Mouse (Mus musculus): ENCODE measurements around the gene Ppp1ca. TPM values are rescaled to one million over a fixed set of nuclear protein-coding genes. Genes with fewer than 3 reads are reported as not detected.

Ppp1ca gene
- total RNA-seq, 2 experiments from 2014 or later = 266 to 269 TPM

- no peak for DNase-seq
- intact Hi-C loops (cut with DNase I; ENCODE audit: low total_unique reads) = no loop called here
These were observed 34.9 kb downstream of the Ppp1ca start for GRCm38 (mm10) chr19:4226779-4227178.

DNA sequence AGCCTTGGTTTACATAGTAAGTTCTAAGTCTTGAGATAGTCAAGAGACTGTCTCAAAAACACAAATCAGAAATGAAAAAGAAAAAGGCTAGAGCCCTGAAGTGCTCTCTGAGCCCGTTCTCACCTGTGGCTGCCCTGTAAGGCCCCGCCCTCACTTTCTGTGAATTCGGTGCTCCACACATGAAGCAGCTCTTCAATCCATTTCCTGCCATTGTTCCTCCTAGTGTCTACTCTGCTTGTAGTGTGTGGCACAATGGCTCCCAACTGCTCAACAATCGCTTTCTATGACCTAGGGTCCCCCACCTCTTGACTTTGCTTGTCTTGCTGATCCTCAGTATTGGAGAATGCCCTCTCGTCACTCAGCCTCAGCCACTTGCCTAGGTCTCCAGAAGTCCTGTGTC is 35.6 kb downstream of the Ppp1ca start:
- intact Hi-C loops (cut with DNase I; ENCODE audit: low total_unique reads) = no loop called here
- DNase-seq = no peak

DNA sequence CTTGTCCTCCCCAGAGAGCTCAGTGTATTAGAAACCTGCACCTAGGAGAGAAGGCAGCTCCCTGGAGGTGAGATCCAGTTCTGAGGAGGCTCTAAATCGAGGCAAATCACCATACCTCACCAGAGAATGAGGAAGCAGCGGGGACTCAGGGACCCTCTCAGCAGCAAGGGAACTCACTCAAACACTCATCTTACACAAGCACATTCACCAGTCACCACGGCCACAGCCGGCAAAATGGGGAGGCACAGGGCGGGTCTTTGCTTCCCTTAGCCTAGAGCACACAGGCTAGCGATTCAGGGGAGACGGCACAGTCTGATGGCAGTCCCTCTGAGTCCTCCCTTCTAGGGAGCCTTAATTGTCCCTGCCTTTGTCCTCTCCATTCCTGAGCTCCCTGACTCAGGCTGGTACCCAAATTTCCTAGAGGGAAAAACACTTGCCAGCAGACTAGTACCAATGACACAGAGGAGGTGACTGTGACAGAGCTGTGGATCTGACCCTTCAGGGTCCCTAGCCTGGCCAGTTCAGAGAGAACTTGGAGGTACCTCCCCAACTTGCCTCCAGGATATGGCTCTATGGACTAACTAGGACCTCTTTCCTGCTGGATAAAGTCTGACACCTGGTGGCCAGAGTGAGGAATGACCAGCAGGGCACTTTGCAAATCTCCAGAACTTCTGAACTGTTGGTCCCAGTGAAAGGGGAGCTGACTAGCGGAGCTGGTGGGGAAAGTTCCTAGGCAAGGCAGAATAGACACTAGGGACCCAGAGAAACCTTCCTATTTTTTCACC is 36.2 kb downstream of the Ppp1ca start:
- intact Hi-C loops (cut with DNase I; ENCODE audit: low total_unique reads) = no loop called here
- DNase-seq = peak; percentile 67

DNA sequence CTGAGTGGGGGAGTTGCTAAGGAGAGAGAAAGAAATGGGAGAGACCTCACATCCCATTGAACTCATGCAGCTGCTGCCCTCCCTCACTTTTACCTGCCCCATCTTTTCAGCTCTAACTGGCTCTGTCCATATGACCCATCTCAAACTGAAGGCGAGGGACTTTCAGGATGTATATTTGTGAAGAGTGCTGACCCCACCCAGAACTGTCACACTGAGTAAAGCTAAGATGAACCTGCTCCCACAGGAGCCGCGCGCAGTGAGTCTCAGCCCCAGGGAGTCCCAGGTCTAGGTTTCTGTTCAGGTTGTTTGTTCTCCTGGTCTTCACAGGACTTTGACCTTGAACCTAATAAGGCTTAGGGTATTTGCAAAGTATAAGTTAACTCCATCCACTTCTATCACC is 37.0 kb downstream of the Ppp1ca start:
- no peak for DNase-seq
- intact Hi-C loops (cut with DNase I; ENCODE audit: low total_unique reads) = no loop called here

DNA sequence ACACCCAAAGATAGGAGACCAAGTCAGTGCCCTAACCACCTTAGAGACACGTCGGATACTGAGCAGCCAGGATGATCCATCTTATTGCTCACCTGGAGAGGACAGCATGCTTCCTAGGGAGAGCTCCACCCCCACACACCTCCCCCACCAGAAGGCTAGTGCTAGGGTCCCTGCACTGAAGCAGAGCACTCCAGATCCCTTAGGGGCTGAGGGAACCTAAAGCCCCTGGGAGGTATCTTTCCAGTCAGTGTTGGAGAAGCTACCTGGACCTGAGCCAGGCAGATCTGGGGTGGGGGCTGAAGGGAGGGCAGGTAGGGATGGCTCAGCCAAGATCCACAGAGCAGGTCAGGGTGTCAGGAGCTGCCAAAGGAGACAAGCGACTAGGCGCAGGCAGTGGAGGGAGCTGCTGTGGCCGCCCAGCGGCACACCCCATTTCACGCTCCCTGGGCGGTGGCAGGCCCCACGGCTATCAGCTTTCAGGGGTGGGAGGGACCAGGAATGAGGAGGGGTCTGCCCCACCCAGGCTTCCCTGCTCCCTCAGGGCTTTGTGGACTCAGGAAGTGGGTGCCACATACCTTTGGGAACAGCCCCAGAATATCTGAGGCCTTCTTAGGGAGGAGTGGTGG is 37.7 kb downstream of the Ppp1ca start:
- no peak for DNase-seq
- intact Hi-C loops (cut with DNase I; ENCODE audit: low total_unique reads) = no loop called here

DNA sequence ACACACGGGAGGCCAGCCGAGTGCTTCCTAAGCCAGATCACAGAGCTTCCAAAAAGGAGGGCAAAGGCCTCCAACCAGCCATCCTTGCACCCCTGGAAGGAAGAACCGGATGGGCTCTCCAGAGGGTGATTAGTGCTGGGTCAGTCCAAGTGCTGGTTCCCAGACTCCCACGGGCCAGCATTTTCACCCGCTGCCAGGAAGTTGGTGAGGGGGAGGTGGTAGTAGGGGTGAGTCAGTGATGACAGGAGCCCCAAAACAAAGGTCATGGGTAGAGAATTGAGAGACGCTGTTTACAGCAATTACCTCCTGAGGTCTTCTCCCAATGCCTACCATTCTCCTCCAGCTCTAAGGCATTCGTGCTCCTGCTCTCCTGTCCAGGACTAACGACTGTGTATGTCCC is 38.5 kb downstream of the Ppp1ca start:
- no peak for DNase-seq
- intact Hi-C loops (cut with DNase I; ENCODE audit: low total_unique reads) = no loop called here

DNA sequence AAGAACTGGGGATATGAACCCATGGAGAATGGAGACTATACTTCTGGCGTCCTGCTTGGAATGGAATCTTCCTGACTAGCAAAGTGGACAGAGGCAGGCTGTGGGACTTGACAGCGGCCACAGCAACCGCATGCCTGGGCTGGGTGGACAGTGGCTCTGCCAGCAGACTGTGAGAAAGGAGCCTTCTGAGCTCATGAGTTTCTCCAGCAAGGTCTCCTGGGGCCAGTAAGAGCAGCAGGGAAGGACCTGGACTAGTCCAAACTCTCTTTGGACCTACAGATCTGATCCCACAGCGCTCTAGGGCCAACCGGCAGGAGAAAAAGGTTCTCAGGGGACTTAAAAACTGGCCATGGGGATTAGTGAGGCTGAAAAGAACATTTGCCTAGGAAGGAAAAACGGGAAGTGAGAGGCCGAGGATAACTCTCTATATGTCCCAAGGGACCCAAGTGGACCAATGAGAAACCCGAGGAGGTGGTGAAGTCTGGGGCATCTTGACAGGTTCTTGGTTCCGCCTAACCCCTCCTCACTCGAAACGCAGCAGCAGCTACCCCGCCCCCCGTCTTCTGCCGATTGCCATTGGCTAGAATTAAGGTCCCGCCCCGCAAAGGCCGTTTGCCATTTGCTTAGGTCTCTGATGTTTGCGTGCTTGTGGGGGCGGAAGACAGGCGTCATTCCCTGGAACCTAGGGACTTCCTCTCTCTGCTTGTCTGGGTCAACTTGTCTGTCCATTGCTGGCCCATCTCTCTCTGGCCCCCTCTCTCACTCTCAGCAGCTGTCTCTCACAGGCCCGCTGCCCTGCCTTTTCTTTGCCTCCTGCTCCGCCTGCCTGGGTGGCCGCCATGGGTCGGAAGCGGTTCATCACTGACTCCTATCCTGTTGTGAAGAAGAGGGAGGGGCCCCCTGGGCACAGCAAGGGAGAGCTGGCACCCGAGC is 39.7 kb downstream of the Ppp1ca start, which contains the start of gene Pold4:
Gene Pold4 (plus strand): TSS at position 647 of the 933 bp plus-strand sequence.
- intact Hi-C loops (cut with DNase I; ENCODE audit: low total_unique reads) = no loop called here
- DNase-seq = peak; percentile 99

DNA sequence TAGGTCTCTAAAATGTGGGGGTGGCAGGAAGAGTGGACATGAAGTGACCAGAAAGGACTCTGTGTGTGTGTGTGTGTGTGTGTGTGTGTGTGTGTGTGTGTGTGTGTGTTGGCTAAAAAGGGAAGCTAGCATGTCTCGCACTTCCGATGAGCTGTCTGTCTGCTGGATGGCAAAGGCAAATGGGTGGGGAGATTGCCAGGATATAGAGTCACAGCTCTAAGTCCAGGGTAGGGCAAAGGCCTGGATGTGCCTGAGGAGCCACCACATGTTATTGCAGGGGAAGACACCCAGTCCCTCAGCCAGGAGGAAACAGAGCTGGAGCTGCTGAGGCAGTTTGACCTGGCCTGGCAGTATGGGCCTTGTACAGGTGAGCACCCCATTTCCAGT is 40.3 kb downstream of the Ppp1ca start:
- intact Hi-C loops (cut with DNase I; ENCODE audit: low total_unique reads) = no loop called here
- DNase-seq = peak; percentile 37

DNA sequence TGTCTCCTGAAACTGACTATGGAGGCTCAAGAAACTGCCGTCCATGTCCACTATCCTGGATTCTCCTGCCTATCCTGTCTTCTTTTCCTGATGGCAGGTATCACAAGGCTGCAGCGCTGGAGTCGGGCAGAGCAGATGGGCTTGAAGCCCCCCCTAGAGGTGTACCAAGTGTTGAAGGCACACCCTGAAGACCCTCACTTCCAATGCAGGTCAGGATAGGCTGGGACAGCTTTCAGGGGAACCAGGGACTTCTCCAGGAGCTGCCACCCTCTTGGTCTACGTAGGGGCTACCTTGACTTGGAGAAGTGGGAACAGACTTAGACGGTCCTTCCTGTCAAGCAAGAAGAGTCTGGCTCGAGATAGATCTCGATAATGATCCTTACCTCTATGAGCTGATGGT is 40.8 kb downstream of the Ppp1ca start:
- DNase-seq = no peak
- intact Hi-C loops (cut with DNase I; ENCODE audit: low total_unique reads) = no loop called here

GRCm38 (mm10) chr19:4234548-4234947 is 42.7 kb downstream of the Ppp1ca start:
- intact Hi-C loops (cut with DNase I; ENCODE audit: low total_unique reads) = no loop called here
- DNase-seq = no peak

DNA sequence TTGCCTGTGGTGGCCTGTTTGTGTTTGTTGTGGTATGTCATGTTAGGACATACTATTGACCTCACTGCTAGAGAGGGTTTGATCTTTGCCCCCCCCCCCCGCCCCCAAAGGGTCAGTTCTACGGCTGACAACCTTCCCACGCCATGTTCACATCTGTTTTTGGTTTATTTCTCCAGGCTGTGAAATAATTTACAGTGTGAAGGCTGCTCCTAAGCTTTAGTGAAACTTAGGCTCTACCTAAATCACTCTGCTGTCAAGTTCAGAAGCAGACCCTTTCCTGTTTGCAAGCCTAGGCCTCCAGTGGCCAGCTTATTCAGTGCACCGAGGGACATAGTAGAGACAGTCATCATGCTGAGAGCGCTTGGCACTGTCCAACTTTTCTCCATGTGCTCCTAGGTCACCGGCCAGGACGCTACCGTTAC is 48.4 kb downstream of the Ppp1ca start:
- intact Hi-C loops (cut with DNase I; ENCODE audit: low total_unique reads) = no loop called here
- no peak for DNase-seq

DNA sequence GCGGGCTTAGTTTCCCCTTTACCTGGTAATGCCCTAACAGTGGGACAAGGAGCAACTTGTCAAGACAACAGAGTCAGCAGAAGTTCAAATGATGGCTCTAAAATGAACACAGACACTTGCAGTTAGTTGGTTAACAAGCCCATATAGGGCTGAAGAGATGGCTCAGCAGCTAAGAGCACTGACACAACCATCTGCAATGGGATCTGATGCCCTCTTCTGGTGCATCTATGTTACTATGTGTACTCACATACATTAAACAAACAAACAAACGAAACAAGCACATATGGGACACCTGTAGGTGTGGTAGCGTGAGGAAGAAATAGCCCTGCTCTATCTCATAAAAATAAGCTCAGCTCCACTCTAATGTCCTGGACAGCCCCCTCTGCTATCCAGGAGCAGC is 50.6 kb downstream of the Ppp1ca start:
- no peak for DNase-seq
- intact Hi-C loops (cut with DNase I; ENCODE audit: low total_unique reads) = no loop called here

- no peak for DNase-seq
- intact Hi-C loops (cut with DNase I; ENCODE audit: low total_unique reads) = no loop called here
These were observed 52.9 kb downstream of the Ppp1ca start for GRCm38 (mm10) chr19:4244775-4245174.

Small RNA genes lying within 50 kb of the gene (microRNA-seq; reads per million reads assigned to microRNA genes)
- gene Gm26115 = 0 reads per million in 2 experiments

Other genes starting within 250 kb of the Ppp1ca start
- gene Aldh3b3, start 233.4 kb upstream of the Ppp1ca start, total RNA-seq (2021) = not detected
- gene Aldh3b2, start 219.7 kb upstream of the Ppp1ca start, total RNA-seq (2021) = under 1 TPM; 0.38 to 0.80 TPM
- gene Acy3, start 205.5 kb upstream of the Ppp1ca start, total RNA-seq (2021) = 1 to 10 TPM; 3.6 to 4.2 TPM
- gene Tbx10, start 199.3 kb upstream of the Ppp1ca start, total RNA-seq (2021) = not detected
- gene Nudt8, start 191.5 kb upstream of the Ppp1ca start, total RNA-seq (2021) = 10 to 100 TPM; 19.2 to 19.6 TPM
- under 1 TPM; 0.18 to 0.31 TPM for gene Gm49405, start 191.4 kb upstream of the Ppp1ca start, total RNA-seq (2021)
- under 1 TPM; 0.57 to 0.84 TPM for gene Doc2g, start 188.8 kb upstream of the Ppp1ca start, total RNA-seq (2021)
- 100 to 1,000 TPM; 365 to 434 TPM for gene Ndufv1, start 179.3 kb upstream of the Ppp1ca start, total RNA-seq (2021)
- 100 to 1,000 TPM; 228 to 235 TPM for gene Gstp1, start 154.1 kb upstream of the Ppp1ca start, total RNA-seq (2021)
- 10 to 100 TPM; 72.8 to 85.9 TPM for gene Gstp2, start 146.0 kb upstream of the Ppp1ca start, total RNA-seq (2021)
- not detected for gene Gstp3, start 132.5 kb upstream of the Ppp1ca start, total RNA-seq (2021)
- gene Cabp2, start 110.5 kb upstream of the Ppp1ca start, total RNA-seq (2021) = not detected
- 10 to 100 TPM; 17.3 to 17.5 TPM for gene Cdk2ap2, start 94.9 kb upstream of the Ppp1ca start, total RNA-seq (2021)
- 1 to 10 TPM; 3.7 to 4.2 TPM for gene Pitpnm1, start 92.1 kb upstream of the Ppp1ca start, total RNA-seq (2021)
- 10 to 100 TPM; 51.4 to 57.9 TPM for gene Aip, start 66.2 kb upstream of the Ppp1ca start, total RNA-seq (2021)
- not detected for gene Gpr152, start 52.3 kb upstream of the Ppp1ca start, total RNA-seq (2021)
- under 1 TPM in 1 of 2 experiments, not detected in 1; 0.14 TPM for gene Cabp4, start 48.0 kb upstream of the Ppp1ca start, total RNA-seq (2021)
- gene Coro1b, start 43.4 kb upstream of the Ppp1ca start, total RNA-seq (2021) = 10 to 100 TPM; 31.7 to 31.8 TPM
- under 1 TPM; 0.29 to 0.78 TPM for gene Ptprcap, start 38.5 kb upstream of the Ppp1ca start, total RNA-seq (2021)
- 10 to 100 TPM; 28.5 to 31.3 TPM for gene Rps6kb2, start 28.7 kb upstream of the Ppp1ca start, total RNA-seq (2021)
- gene Carns1, start 16.6 kb upstream of the Ppp1ca start, total RNA-seq (2021) = 10 to 100 TPM; 23.4 to 27.5 TPM
- gene Tbc1d10c, start 781 bp upstream of the Ppp1ca start, total RNA-seq (2021) = 1 to 10 TPM; 2.7 TPM
- 1 to 10 TPM; 3.1 to 3.4 TPM for gene Rad9a, start 9.6 kb downstream of the Ppp1ca start, total RNA-seq (2021)
- gene Clcf1, start 22.2 kb downstream of the Ppp1ca start, total RNA-seq (2021) = 1 to 10 TPM in 1 of 2 experiments, under 1 TPM in 1; 0.58 to 1.2 TPM
- not detected for gene AC109138.7, start 22.3 kb downstream of the Ppp1ca start, total RNA-seq (2021)
- gene Pold4, start 39.8 kb downstream of the Ppp1ca start, total RNA-seq (2021) = 10 to 100 TPM; 21.4 to 22.7 TPM
- 1 to 10 TPM; 2.6 to 4.4 TPM for gene Ssh3, start 77.1 kb downstream of the Ppp1ca start, total RNA-seq (2021)
- under 1 TPM; 0.62 to 0.90 TPM for gene Ankrd13d, start 91.1 kb downstream of the Ppp1ca start, total RNA-seq (2021)
- 10 to 100 TPM; 31.8 to 36.4 TPM for gene Grk2, start 114.2 kb downstream of the Ppp1ca start, total RNA-seq (2021)
- 10 to 100 TPM; 27.7 to 29.0 TPM for gene Kdm2a, start 206.2 kb downstream of the Ppp1ca start, total RNA-seq (2021)
- gene Rhod, start 247.4 kb downstream of the Ppp1ca start, total RNA-seq (2021) = 1 to 10 TPM; 1.0 to 2.0 TPM